Mouse (Mus musculus) myocyte (in vitro differentiated cells): Measurements from ENCODE around the gene Ola1.

Experiments
- CEBPB ChIP-seq: IDR thresholded peaks from 2 replicates; pipeline ENCODE4 v1.6.1; 2011; ENCODE audit warnings: mild to moderate bottlenecking, moderate library complexity; ENCODE audit not compliant: poor library complexity, insufficient read depth, severe bottlenecking
- E2F4 ChIP-seq: IDR thresholded peaks from one replicate; pipeline ENCODE4 v1.6.1; 2011; ENCODE audit warnings: mild to moderate bottlenecking, control low read depth, moderate library complexity; ENCODE audit not compliant: insufficient read depth
- MAX ChIP-seq: IDR thresholded peaks from one replicate; pipeline ENCODE4 v1.6.1; 2011; ENCODE audit warnings: low read depth, mild to moderate bottlenecking, control low read depth
- MYOD1 ChIP-seq, 3 experiments: IDR thresholded peaks; one replicate each; pipeline ENCODE4 v1.6.1; 2011; ENCODE audit warnings: control low read depth in 2 of 3, low read depth in 2 of 3, mild to moderate bottlenecking in 2 of 3, moderate library complexity in 1 of 3; ENCODE audit not compliant: insufficient read length in 2 of 3, control insufficient read depth in 1 of 3
- MYOG ChIP-seq, 3 experiments: IDR thresholded peaks; one replicate each; pipeline ENCODE4 v1.6.1; 2011; ENCODE audit warnings: control low read depth in 2 of 3, low read depth in 2 of 3, mild to moderate bottlenecking in 2 of 3; ENCODE audit not compliant: insufficient read length in 2 of 3, control insufficient read depth in 1 of 3, insufficient read depth in 1 of 3
- POLR2A ChIP-seq: IDR thresholded peaks from one replicate; pipeline ENCODE4 v1.6.1; 2011; ENCODE audit warnings: low read depth, mild to moderate bottlenecking, control low read depth, moderate library complexity; ENCODE audit not compliant: insufficient read length
- POLR2AphosphoS2 ChIP-seq: IDR thresholded peaks from one replicate; pipeline ENCODE4 v1.6.1; 2011; ENCODE audit warnings: low read depth, control low read depth; ENCODE audit not compliant: insufficient read length
- REST ChIP-seq: IDR thresholded peaks from one replicate; pipeline ENCODE4 v1.6.1; 2011; ENCODE audit warnings: mild to moderate bottlenecking, control low read depth, moderate library complexity; ENCODE audit not compliant: insufficient read depth, insufficient read length
- TCF12 ChIP-seq: IDR thresholded peaks from one replicate; pipeline ENCODE4 v1.6.1; 2011; ENCODE audit warnings: mild to moderate bottlenecking, control low read depth; ENCODE audit not compliant: poor library complexity, insufficient read depth, severe bottlenecking
- TCF3 ChIP-seq: IDR thresholded peaks from one replicate; pipeline ENCODE4 v1.6.1; 2011; ENCODE audit warnings: low read depth, control low read depth; ENCODE audit not compliant: insufficient read length
- USF1 ChIP-seq: IDR thresholded peaks from one replicate; pipeline ENCODE4 v1.6.1; 2011; ENCODE audit warnings: low read depth, mild to moderate bottlenecking, control low read depth, moderate library complexity

- no peak for TF ChIP-seq POLR2A
- no peak for TF ChIP-seq POLR2AphosphoS2
- no peak for TF ChIP-seq E2F4
- TF ChIP-seq TCF12, result no peak
- no peak for TF ChIP-seq MYOG (IDR thresholded peaks at IDR 0.05; ENCODE audit: control insufficient read depth in 1 of 3, insufficient read depth in 1 of 3, insufficient read length in 2 of 3, low read depth in 2 of 3)
- no peak for TF ChIP-seq REST
- TF ChIP-seq CEBPB, result no peak
- no peak for TF ChIP-seq USF1
- TF ChIP-seq MYOD1 (IDR thresholded peaks at IDR 0.05; ENCODE audit: control insufficient read depth in 1 of 3, insufficient read length in 2 of 3, low read depth in 2 of 3), result no peak
- no peak for TF ChIP-seq MAX
- TF ChIP-seq TCF3, result no peak
Observed at GRCm38 (mm10) chr2:73266623-73267022, 47.9 kb upstream of the Ola1 start.
